Mouse (Mus musculus) cortical plate, adult 2 months (tissue): ENCODE measurements around the gene Mgst3.
"Not testable (repeated sequence)": the region's sequence is repeated elsewhere in the genome, so short reads cannot be mapped to it uniquely, and the experiment has no call there.

Experiments used
- CTCF ChIP-seq: fragments of 200-500 bp; IDR thresholded peaks from 2 replicates; pipeline ENCODE4 v1.5.1; 2011; ENCODE audit warnings: mild to moderate bottlenecking, control low read depth, low read length; ENCODE audit not compliant: insufficient read depth; ENCODE audit errors: extremely low read depth
- POLR2A ChIP-seq: fragments of 200-500 bp; IDR thresholded peaks from 2 replicates; pipeline ENCODE4 v1.6.1; 2011; ENCODE audit warnings: mild to moderate bottlenecking, low read length, control low read depth; ENCODE audit not compliant: insufficient read depth; ENCODE audit errors: extremely low read depth

DNA sequence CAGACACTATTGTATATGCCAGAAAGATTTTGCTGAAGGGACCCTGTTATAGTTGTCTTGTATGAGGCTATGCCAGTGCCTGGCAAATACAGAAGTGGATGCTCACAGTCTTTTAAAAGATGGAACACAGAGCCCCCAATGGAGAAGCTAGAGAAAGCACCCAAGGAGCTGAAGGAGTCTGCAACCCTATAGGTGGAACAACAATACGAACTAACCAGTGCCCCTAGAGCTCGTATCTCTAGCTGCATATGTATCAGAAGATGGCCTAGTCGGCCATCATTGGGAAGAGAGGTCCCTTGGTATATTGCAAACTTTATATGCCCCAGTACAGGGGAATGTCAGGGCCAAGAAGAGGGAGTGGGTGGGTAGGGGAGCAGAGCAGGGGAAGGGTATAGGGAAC lies 44.4 kb downstream of the Mgst3 start:
- not testable (repeated sequence) for TF ChIP-seq CTCF, POLR2A
